Mouse (Mus musculus): Measurements from ENCODE around the gene Atp7b. TPM values are rescaled to one million over a fixed set of nuclear protein-coding genes. Genes with fewer than 3 reads are reported as not detected.

The Atp7b gene
- total and polyA plus RNA-seq, 2 experiments from 2014 or later = 0.12 to 0.50 TPM

DNA sequence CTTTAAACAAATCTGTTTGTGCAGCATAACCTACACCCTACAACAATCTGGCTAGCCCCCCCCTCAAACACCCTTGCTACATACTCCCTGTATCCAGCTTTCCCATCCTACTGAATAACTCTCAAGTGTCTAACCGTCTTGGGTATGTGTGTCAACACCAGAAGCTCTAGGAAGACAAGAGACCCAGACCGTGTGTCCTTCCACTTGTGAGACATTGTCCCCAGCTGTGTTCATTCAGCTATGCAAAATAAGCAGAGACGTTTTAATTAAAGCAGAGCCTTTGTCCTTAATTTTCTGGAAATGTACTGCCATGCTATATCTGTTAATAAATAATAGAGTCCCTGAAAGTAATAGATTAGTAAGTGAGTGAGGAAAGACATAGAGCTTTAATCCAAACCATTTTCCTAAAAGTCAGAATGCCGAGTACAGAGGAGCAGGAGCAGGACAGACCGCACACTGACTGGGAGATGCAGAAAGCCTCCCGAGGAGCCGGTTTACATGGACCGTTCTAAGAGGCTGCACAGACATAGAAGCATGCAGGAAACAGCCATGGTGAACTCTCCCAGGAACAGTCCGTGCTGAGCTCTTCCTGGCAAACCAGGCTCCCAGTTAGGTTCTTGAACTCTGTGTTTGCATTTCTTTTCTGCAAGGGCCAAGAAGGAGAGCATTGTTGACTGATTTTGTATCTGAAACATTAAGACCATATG lies 112.6 kb downstream of the Atp7b start:
- Histone ChIP-seq H3K9ac (replicated peaks; ENCODE audit: low read depth, low read length) (no peak overlapping the region), H3K36me3 (replicated peaks; ENCODE audit: control insufficient read depth, insufficient read depth, low read length) (no peaks in the 10 kb centered on the region), H3K4me2 (ENCODE audit: low read depth, low read length) (no peak overlapping the region), H3K4me3 (ENCODE audit: low read depth, low read length) (no peak overlapping the region), H3K4me1 (ENCODE audit: control insufficient read depth, insufficient read depth) (no peaks in the 10 kb centered on the region), H3K27ac (ENCODE audit: low read depth) (no peak overlapping the region), H3K27me3 (ENCODE audit: control insufficient read depth, insufficient read depth, low read length) (no peaks in the 10 kb centered on the region), H3K9me3 (replicated peaks; ENCODE audit: control insufficient read depth, low read length) (no peaks in the 10 kb centered on the region)
- no peak for ATAC-seq (ENCODE audit: insufficient read depth, low read depth)
- no peak for DNase-seq (ENCODE audit: low spot score)
- TF ChIP-seq EP300 (IDR thresholded peaks at IDR 0.05; ENCODE audit: low read depth) (no peak), CTCF (IDR thresholded peaks at IDR 0.05; ENCODE audit: low read depth) (no peak)
- 64% methylated on average over 9 of the region's 9 CpGs for WGBS

DNA sequence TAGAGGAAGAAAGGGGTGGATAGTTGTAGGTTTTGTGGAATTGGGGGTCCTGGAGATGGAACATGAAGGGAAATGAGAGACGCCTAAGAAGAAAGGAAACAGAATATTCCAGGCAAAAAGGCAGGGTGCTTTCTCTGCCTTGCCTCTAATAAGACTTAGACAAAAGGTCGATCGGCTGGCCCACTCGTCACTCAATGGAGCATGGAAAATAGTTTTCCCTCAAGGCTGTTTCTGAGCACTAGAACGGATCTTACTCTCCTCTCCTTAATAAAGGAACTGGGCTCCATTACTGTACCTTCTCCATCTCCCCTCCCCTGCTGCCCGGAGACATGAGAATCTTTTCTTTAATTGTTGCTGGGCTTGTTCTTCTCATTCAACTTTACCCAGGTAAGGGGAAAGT lies 113.6 kb downstream of the Atp7b start, which contains the start of gene Defb13:
Gene Defb13, plus strand, starts transcription at position 301 of the 400 bp plus-strand sequence.
- Histone ChIP-seq H3K27me3 (ENCODE audit: control insufficient read depth, insufficient read depth, low read length) (no peaks in the 10 kb centered on the region), H3K9me3 (replicated peaks; ENCODE audit: control insufficient read depth, low read length) (no peaks in the 10 kb centered on the region), H3K4me1 (ENCODE audit: control insufficient read depth, insufficient read depth) (no peaks in the 10 kb centered on the region), H3K4me3 (ENCODE audit: low read depth, low read length) (no peak within 1 kb of the TSS), H3K4me2 (ENCODE audit: low read depth, low read length) (no peak within 1 kb of the TSS), H3K36me3 (replicated peaks; ENCODE audit: control insufficient read depth, insufficient read depth, low read length) (no peaks in the 10 kb centered on the region), H3K27ac (ENCODE audit: low read depth) (no peak within 1 kb of the TSS), H3K9ac (replicated peaks; ENCODE audit: low read depth, low read length) (no peak within 1 kb of the TSS)
- 82% methylated on average over 6 of the region's 6 CpGs for WGBS
- DNase-seq (ENCODE audit: low spot score) (no peak), ATAC-seq (ENCODE audit: insufficient read depth, low read depth) (no peak)
- TF ChIP-seq CTCF (IDR thresholded peaks at IDR 0.05; ENCODE audit: low read depth) (no peak), EP300 (IDR thresholded peaks at IDR 0.05; ENCODE audit: low read depth) (no peak)

Other genes with a start within 250 kb of the Atp7b start
- gene Defb50, start 236.8 kb downstream of the Atp7b start, total RNA-seq (2014; rRNA removed; ENCODE audit: low replicate concordance) = not detected in 2 replicates
- gene Defb50, start 236.8 kb downstream of the Atp7b start, polyA plus RNA-seq (2015; fragmentation: Nextera tagmentation; extraction: Ambion mirVana) = not detected in 2 replicates
- not detected in 2 replicates for gene Defb2, start 220.4 kb downstream of the Atp7b start, total RNA-seq (2014; rRNA removed; ENCODE audit: low replicate concordance)
- not detected in 2 replicates for gene Defb2, start 220.4 kb downstream of the Atp7b start, polyA plus RNA-seq (2015; fragmentation: Nextera tagmentation; extraction: Ambion mirVana)
- not detected in 2 replicates for gene Defb10, start 201.4 kb downstream of the Atp7b start, total RNA-seq (2014; rRNA removed; ENCODE audit: low replicate concordance)
- not detected in 2 replicates for gene Defb10, start 201.4 kb downstream of the Atp7b start, polyA plus RNA-seq (2015; fragmentation: Nextera tagmentation; extraction: Ambion mirVana)
- gene Defb9, start 174.9 kb downstream of the Atp7b start, total RNA-seq (2014; rRNA removed; ENCODE audit: low replicate concordance) = not detected in 2 replicates
- not detected in 2 replicates for gene Defb9, start 174.9 kb downstream of the Atp7b start, polyA plus RNA-seq (2015; fragmentation: Nextera tagmentation; extraction: Ambion mirVana)
- gene Defb11, start 153.9 kb downstream of the Atp7b start, total RNA-seq (2014; rRNA removed; ENCODE audit: low replicate concordance) = not detected in 2 replicates
- not detected in 2 replicates for gene Defb11, start 153.9 kb downstream of the Atp7b start, polyA plus RNA-seq (2015; fragmentation: Nextera tagmentation; extraction: Ambion mirVana)
- not detected in 2 replicates for gene Defb15, start 127.6 kb downstream of the Atp7b start, total RNA-seq (2014; rRNA removed; ENCODE audit: low replicate concordance)
- not detected in 2 replicates for gene Defb15, start 127.6 kb downstream of the Atp7b start, polyA plus RNA-seq (2015; fragmentation: Nextera tagmentation; extraction: Ambion mirVana)
- gene Defb35, start 122.0 kb downstream of the Atp7b start, total RNA-seq (2014; rRNA removed; ENCODE audit: low replicate concordance) = not detected in 2 replicates
- gene Defb35, start 122.0 kb downstream of the Atp7b start, polyA plus RNA-seq (2015; fragmentation: Nextera tagmentation; extraction: Ambion mirVana) = not detected in 2 replicates
- not detected in 2 replicates for gene Defb13, start 113.5 kb downstream of the Atp7b start, total RNA-seq (2014; rRNA removed; ENCODE audit: low replicate concordance)
- not detected in 2 replicates for gene Defb13, start 113.5 kb downstream of the Atp7b start, polyA plus RNA-seq (2015; fragmentation: Nextera tagmentation; extraction: Ambion mirVana)
- gene Fam90a1a, start 101.6 kb downstream of the Atp7b start, total RNA-seq (2014; rRNA removed; ENCODE audit: low replicate concordance) = not detected in 2 replicates
- gene Fam90a1a, start 101.6 kb downstream of the Atp7b start, polyA plus RNA-seq (2015; fragmentation: Nextera tagmentation; extraction: Ambion mirVana) = not detected in 2 replicates
- gene Ccdc70, start 90.5 kb downstream of the Atp7b start, total RNA-seq (2014; rRNA removed; ENCODE audit: low replicate concordance) = not detected in 2 replicates
- gene Ccdc70, start 90.5 kb downstream of the Atp7b start, polyA plus RNA-seq (2015; fragmentation: Nextera tagmentation; extraction: Ambion mirVana) = not detected in 2 replicates
- 16.3 and 46.8 TPM in 2 replicates for gene Alg11, start 416 bp upstream of the Atp7b start, total RNA-seq (2014; rRNA removed; ENCODE audit: low replicate concordance)
- gene Alg11, start 416 bp upstream of the Atp7b start, polyA plus RNA-seq (2015; fragmentation: Nextera tagmentation; extraction: Ambion mirVana) = 7.5 and 8.2 TPM in 2 replicates
- gene Nek5, start 64.7 kb upstream of the Atp7b start, total RNA-seq (2014; rRNA removed; ENCODE audit: low replicate concordance) = not detected in 2 replicates
- gene Nek5, start 64.7 kb upstream of the Atp7b start, polyA plus RNA-seq (2015; fragmentation: Nextera tagmentation; extraction: Ambion mirVana) = 0.18 and 0.43 TPM in 2 replicates
- 1.2 and 3.8 TPM in 2 replicates for gene Nek3, start 106.1 kb upstream of the Atp7b start, total RNA-seq (2014; rRNA removed; ENCODE audit: low replicate concordance)
- gene Nek3, start 106.1 kb upstream of the Atp7b start, polyA plus RNA-seq (2015; fragmentation: Nextera tagmentation; extraction: Ambion mirVana) = 2.7 and 3.4 TPM in 2 replicates
- gene Ckap2, start 125.5 kb upstream of the Atp7b start, total RNA-seq (2014; rRNA removed; ENCODE audit: low replicate concordance) = 24.9 and 30.0 TPM in 2 replicates
- 14.3 and 15.0 TPM in 2 replicates for gene Ckap2, start 125.5 kb upstream of the Atp7b start, polyA plus RNA-seq (2015; fragmentation: Nextera tagmentation; extraction: Ambion mirVana)
- gene Vps36, start 132.5 kb upstream of the Atp7b start, total RNA-seq (2014; rRNA removed; ENCODE audit: low replicate concordance) = 14.0 and 18.1 TPM in 2 replicates
- gene Vps36, start 132.5 kb upstream of the Atp7b start, polyA plus RNA-seq (2015; fragmentation: Nextera tagmentation; extraction: Ambion mirVana) = 19.5 and 20.9 TPM in 2 replicates
- gene Thsd1, start 167.0 kb upstream of the Atp7b start, total RNA-seq (2014; rRNA removed; ENCODE audit: low replicate concordance) = 7.1 and 8.0 TPM in 2 replicates
- gene Thsd1, start 167.0 kb upstream of the Atp7b start, polyA plus RNA-seq (2015; fragmentation: Nextera tagmentation; extraction: Ambion mirVana) = 9.4 and 10.1 TPM in 2 replicates
- not detected in 2 replicates for gene Tpte, start 223.1 kb upstream of the Atp7b start, total RNA-seq (2014; rRNA removed; ENCODE audit: low replicate concordance)
- gene Tpte, start 223.1 kb upstream of the Atp7b start, polyA plus RNA-seq (2015; fragmentation: Nextera tagmentation; extraction: Ambion mirVana) = not detected in 2 replicates